Mouse (Mus musculus): ENCODE measurements around the gene Cpm. TPM values are rescaled to one million over a fixed set of nuclear protein-coding genes. Genes with fewer than 3 reads are reported as not detected.
"Not testable (repeated sequence)": the region's sequence is repeated elsewhere in the genome, so short reads cannot be mapped to it uniquely, and the experiment has no call there.

Gene Cpm
- polyA plus RNA-seq, 1 experiment from 2014 or later: 4.6 TPM

GRCm38 (mm10) chr10:117712191-117712754 is 83.0 kb downstream of the Cpm start:
- Histone ChIP-seq H3K9me3 (ENCODE audit: control insufficient read depth, low read length) (no peaks in the 10 kb centered on the region), H3K4me1 (replicated peaks; ENCODE audit: control insufficient read depth, insufficient read depth, low read length) (peaks cover 15% of the 10 kb centered on the region), H3K9ac (replicated peaks; ENCODE audit: low read depth, low read length) (no peak overlapping the region), H3K4me2 (ENCODE audit: low read length) (no peak overlapping the region), H3K4me3 (replicated peaks; ENCODE audit: low read length) (no peak overlapping the region), H3K36me3 (ENCODE audit: control insufficient read depth, insufficient read depth) (no peaks in the 10 kb centered on the region), H3K27me3 (replicated peaks; ENCODE audit: control insufficient read depth, insufficient read depth, low read length) (no peaks in the 10 kb centered on the region), H3K27ac (ENCODE audit: low read length) (no peak overlapping the region)
- WGBS: 92% methylated on average over 9 of the region's 9 CpGs
- ATAC-seq: no peak

DNA sequence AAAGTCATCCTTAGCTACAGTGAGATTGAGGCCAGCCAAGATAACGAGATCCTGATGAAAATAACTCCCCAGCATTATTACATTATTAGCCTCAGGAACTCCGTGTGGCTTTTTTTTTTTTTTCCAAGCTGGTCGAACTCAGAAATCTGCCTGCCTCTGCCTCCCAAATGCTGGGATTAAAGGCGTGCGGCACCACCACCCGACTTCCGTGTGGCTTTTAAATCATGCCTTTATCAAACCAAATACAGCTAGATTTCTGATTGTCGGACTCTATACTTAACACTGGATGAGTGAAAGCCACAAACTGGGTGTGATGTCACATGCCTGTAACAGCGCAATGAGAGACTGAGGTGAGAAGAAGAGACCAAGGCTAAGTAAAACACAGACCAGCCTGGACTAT is 83.6 kb downstream of the Cpm start:
- Histone ChIP-seq H3K27ac (ENCODE audit: low read length) (no peak overlapping the region), H3K9ac (replicated peaks; ENCODE audit: low read depth, low read length) (no peak overlapping the region), H3K27me3 (replicated peaks; ENCODE audit: control insufficient read depth, insufficient read depth, low read length) (no peaks in the 10 kb centered on the region), H3K9me3 (ENCODE audit: control insufficient read depth, low read length) (no peaks in the 10 kb centered on the region), H3K36me3 (ENCODE audit: control insufficient read depth, insufficient read depth) (no peaks in the 10 kb centered on the region), H3K4me2 (ENCODE audit: low read length) (no peak overlapping the region), H3K4me1 (replicated peaks; ENCODE audit: control insufficient read depth, insufficient read depth, low read length) (peaks cover 15% of the 10 kb centered on the region), H3K4me3 (replicated peaks; ENCODE audit: low read length) (no peak overlapping the region)
- WGBS: 88% methylated on average over 9 of the region's 9 CpGs
- no peak for ATAC-seq

- ATAC-seq: no peak
- 96% methylated on average over 8 of the region's 8 CpGs for WGBS
- H3K27ac ChIP-seq (ENCODE audit: low read length): no peak overlapping the region
Measured at GRCm38 (mm10) chr10:117713466-117713865, 84.2 kb downstream of the Cpm start.

DNA sequence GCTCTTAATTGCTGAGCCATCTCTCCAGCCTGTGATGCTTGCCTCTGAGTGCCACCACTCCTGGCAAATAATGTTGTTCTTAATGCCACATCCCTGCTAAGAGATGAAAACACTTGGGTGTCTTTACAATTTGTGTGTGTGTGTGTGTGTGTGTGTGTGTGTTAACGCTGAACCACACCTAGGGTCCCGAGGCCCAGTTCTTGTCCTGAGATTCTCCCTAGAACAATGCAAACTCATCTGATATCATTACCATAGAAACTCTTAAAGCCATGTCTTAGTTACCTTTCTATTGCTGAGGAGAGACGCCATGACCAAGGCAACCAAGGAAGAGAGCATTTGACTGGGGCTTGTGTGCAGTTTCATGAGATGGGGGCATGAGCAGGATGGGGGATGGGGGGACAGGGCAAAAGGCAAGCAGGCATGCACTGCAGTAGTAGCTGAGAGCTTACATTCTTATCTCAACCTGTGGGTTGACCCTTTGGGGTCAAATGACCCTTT is 84.8 kb downstream of the Cpm start:
- H3K27me3 ChIP-seq (replicated peaks; ENCODE audit: control insufficient read depth, insufficient read depth, low read length): no peaks in the 10 kb centered on the region
- no peak overlapping the region for H3K27ac ChIP-seq (ENCODE audit: low read length)
- no peaks in the 10 kb centered on the region for H3K36me3 ChIP-seq (ENCODE audit: control insufficient read depth, insufficient read depth)
- H3K9ac ChIP-seq (replicated peaks; ENCODE audit: low read depth, low read length): no peak overlapping the region
- ATAC-seq: no peak
- 97% methylated on average over 3 of the region's 3 CpGs for WGBS
- peaks cover 9% of the 10 kb centered on the region for H3K4me1 ChIP-seq (replicated peaks; ENCODE audit: control insufficient read depth, insufficient read depth, low read length)
- H3K9me3 ChIP-seq (ENCODE audit: control insufficient read depth, low read length): no peaks in the 10 kb centered on the region
- no peak overlapping the region for H3K4me3 ChIP-seq (replicated peaks; ENCODE audit: low read length)
- no peak overlapping the region for H3K4me2 ChIP-seq (ENCODE audit: low read length)

More at GRCm38 (mm10) chr10:117713466-117713865, 84.2 kb downstream of the Cpm start:
- no peak overlapping the region for H3K9ac ChIP-seq (replicated peaks; ENCODE audit: low read depth, low read length)
- H3K9me3 ChIP-seq (ENCODE audit: control insufficient read depth, low read length): no peaks in the 10 kb centered on the region
- no peak overlapping the region for H3K4me3 ChIP-seq (replicated peaks; ENCODE audit: low read length)
- no peaks in the 10 kb centered on the region for H3K27me3 ChIP-seq (replicated peaks; ENCODE audit: control insufficient read depth, insufficient read depth, low read length)
- H3K4me1 ChIP-seq (replicated peaks; ENCODE audit: control insufficient read depth, insufficient read depth, low read length): peaks cover 15% of the 10 kb centered on the region
- H3K4me2 ChIP-seq (ENCODE audit: low read length): no peak overlapping the region
- no peaks in the 10 kb centered on the region for H3K36me3 ChIP-seq (ENCODE audit: control insufficient read depth, insufficient read depth)

GRCm38 (mm10) chr10:117714928-117715500 is 85.7 kb downstream of the Cpm start:
- H3K9me3 ChIP-seq (ENCODE audit: control insufficient read depth, low read length): no peaks in the 10 kb centered on the region
- H3K4me1 ChIP-seq (replicated peaks; ENCODE audit: control insufficient read depth, insufficient read depth, low read length): peaks cover 4% of the 10 kb centered on the region
- H3K4me3 ChIP-seq (replicated peaks; ENCODE audit: low read length): no peak overlapping the region
- 77% methylated on average over 4 of the region's 4 CpGs for whole genome bisulfite sequencing
- no peak overlapping the region for H3K9ac ChIP-seq (replicated peaks; ENCODE audit: low read depth, low read length)
- H3K27ac ChIP-seq (ENCODE audit: low read length): no peak overlapping the region
- H3K27me3 ChIP-seq (replicated peaks; ENCODE audit: control insufficient read depth, insufficient read depth, low read length): no peaks in the 10 kb centered on the region
- H3K4me2 ChIP-seq (ENCODE audit: low read length): no peak overlapping the region
- H3K36me3 ChIP-seq (ENCODE audit: control insufficient read depth, insufficient read depth): no peaks in the 10 kb centered on the region
- no peak for ATAC-seq

- not testable (repeated sequence) for H3K4me3 ChIP-seq (replicated peaks; ENCODE audit: low read length); H3K4me1 ChIP-seq (replicated peaks; ENCODE audit: control insufficient read depth, insufficient read depth, low read length); H3K4me2 ChIP-seq (ENCODE audit: low read length); H3K27me3 ChIP-seq (replicated peaks; ENCODE audit: control insufficient read depth, insufficient read depth, low read length); H3K36me3 ChIP-seq (ENCODE audit: control insufficient read depth, insufficient read depth); H3K9me3 ChIP-seq (ENCODE audit: control insufficient read depth, low read length); H3K27ac ChIP-seq (ENCODE audit: low read length); H3K9ac ChIP-seq (replicated peaks; ENCODE audit: low read depth, low read length); ATAC-seq
- 100% methylated on average over 1 of the region's 1 CpGs for WGBS
Measured at GRCm38 (mm10) chr10:117715654-117716053, 86.4 kb downstream of the Cpm start.

DNA sequence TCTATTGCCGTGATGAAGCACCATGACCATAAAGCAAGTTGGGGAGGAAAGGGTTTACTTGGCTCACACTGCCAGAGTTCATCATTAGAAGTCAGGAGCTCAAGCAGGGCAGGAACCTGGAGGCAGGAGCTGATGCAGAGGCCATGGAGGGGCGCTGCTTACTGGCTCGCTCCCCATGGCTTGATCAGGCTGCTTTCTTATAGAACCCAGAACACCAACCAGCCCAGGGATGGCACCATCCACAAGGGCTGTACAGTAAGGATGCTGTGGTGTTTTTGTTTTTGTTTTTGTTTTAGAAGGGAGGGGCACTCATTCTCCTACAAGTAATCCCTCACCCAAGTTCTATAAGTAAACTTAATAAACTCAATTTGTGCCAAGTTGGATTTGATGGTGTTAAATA is 87.4 kb downstream of the Cpm start:
- no peaks in the 10 kb centered on the region for H3K4me1 ChIP-seq (replicated peaks; ENCODE audit: control insufficient read depth, insufficient read depth, low read length)
- H3K36me3 ChIP-seq (ENCODE audit: control insufficient read depth, insufficient read depth): no peaks in the 10 kb centered on the region
- no peak overlapping the region for H3K27ac ChIP-seq (ENCODE audit: low read length)
- no peak for ATAC-seq
- H3K4me2 ChIP-seq (ENCODE audit: low read length): no peak overlapping the region
- H3K9me3 ChIP-seq (ENCODE audit: control insufficient read depth, low read length): no peaks in the 10 kb centered on the region
- no peak overlapping the region for H3K9ac ChIP-seq (replicated peaks; ENCODE audit: low read depth, low read length)
- WGBS: 80% methylated on average over 3 of the region's 3 CpGs
- no peaks in the 10 kb centered on the region for H3K27me3 ChIP-seq (replicated peaks; ENCODE audit: control insufficient read depth, insufficient read depth, low read length)
- H3K4me3 ChIP-seq (replicated peaks; ENCODE audit: low read length): no peak overlapping the region

GRCm38 (mm10) chr10:117717583-117717982 is 88.3 kb downstream of the Cpm start:
- no peaks in the 10 kb centered on the region for H3K4me1 ChIP-seq (replicated peaks; ENCODE audit: control insufficient read depth, insufficient read depth, low read length)
- no peaks in the 10 kb centered on the region for H3K36me3 ChIP-seq (ENCODE audit: control insufficient read depth, insufficient read depth)
- no peak for ATAC-seq
- no peak overlapping the region for H3K9ac ChIP-seq (replicated peaks; ENCODE audit: low read depth, low read length)
- H3K4me3 ChIP-seq (replicated peaks; ENCODE audit: low read length): no peak overlapping the region
- H3K4me2 ChIP-seq (ENCODE audit: low read length): no peak overlapping the region
- no peak overlapping the region for H3K27ac ChIP-seq (ENCODE audit: low read length)
- no peaks in the 10 kb centered on the region for H3K27me3 ChIP-seq (replicated peaks; ENCODE audit: control insufficient read depth, insufficient read depth, low read length)
- H3K9me3 ChIP-seq (ENCODE audit: control insufficient read depth, low read length): no peaks in the 10 kb centered on the region
- WGBS: 9% methylated on average over 4 of the region's 4 CpGs

DNA sequence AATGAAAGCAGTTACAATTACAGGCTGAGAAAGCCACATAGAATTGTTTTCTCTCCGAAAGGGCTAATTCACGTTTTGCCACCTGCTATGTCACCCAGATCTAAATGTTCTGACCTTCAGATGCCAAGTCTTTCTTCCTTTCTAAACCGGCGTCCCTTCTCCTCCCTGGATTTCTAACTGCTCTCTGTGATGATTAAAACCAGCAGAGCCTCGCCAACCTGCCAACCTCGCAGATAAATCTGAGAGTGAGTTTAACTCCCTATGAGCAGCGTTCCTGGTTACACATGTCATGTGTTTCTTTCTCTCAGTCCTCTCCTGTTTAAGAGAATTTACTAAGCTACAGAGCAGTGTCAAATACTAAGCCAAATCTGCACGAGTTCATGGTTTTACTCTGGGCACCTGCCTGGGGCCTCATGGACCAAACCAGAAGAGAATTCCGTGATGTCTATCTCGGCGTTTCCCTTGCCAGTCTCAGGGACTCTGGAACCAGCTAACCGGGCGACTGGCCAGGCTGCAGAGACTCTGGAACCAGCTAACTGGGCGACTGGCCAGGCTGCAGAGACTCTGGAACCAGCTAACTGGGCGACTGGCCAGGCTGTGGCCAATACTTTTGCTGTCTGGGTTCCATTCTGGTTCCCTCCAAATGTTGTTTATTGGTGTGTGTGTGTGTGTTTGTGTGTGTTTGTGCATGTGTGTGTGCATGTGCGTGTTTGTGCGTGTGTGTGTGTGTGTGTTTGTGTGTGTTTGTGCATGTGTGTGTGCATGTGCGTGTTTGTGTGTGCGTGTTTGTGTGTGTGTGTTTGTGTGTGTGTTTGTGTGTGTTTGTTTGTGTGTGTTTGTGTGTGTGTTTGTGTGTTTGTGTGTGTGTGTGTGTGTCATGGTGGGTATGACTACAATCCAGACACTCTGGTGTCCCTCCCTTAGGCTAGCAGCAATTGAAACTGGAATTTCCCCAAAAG is 89.1 kb downstream of the Cpm start:
- no peak overlapping the region for H3K27ac ChIP-seq (ENCODE audit: low read length)
- no peak overlapping the region for H3K4me2 ChIP-seq (ENCODE audit: low read length)
- no peak for ATAC-seq

More for the DNA sequence above, 89.1 kb downstream of the Cpm start:
- no peaks in the 10 kb centered on the region for H3K9me3 ChIP-seq (ENCODE audit: control insufficient read depth, low read length)
- no peaks in the 10 kb centered on the region for H3K27me3 ChIP-seq (replicated peaks; ENCODE audit: control insufficient read depth, insufficient read depth, low read length)
- no peak overlapping the region for H3K9ac ChIP-seq (replicated peaks; ENCODE audit: low read depth, low read length)
- WGBS: 57% methylated on average over 19 of the region's 19 CpGs
- H3K4me3 ChIP-seq (replicated peaks; ENCODE audit: low read length): no peak overlapping the region
- no peaks in the 10 kb centered on the region for H3K36me3 ChIP-seq (ENCODE audit: control insufficient read depth, insufficient read depth)
- H3K4me1 ChIP-seq (replicated peaks; ENCODE audit: control insufficient read depth, insufficient read depth, low read length): no peaks in the 10 kb centered on the region
